Mouse (Mus musculus): ENCODE results near the gene Adam15.

The Adam15 gene

DNA sequence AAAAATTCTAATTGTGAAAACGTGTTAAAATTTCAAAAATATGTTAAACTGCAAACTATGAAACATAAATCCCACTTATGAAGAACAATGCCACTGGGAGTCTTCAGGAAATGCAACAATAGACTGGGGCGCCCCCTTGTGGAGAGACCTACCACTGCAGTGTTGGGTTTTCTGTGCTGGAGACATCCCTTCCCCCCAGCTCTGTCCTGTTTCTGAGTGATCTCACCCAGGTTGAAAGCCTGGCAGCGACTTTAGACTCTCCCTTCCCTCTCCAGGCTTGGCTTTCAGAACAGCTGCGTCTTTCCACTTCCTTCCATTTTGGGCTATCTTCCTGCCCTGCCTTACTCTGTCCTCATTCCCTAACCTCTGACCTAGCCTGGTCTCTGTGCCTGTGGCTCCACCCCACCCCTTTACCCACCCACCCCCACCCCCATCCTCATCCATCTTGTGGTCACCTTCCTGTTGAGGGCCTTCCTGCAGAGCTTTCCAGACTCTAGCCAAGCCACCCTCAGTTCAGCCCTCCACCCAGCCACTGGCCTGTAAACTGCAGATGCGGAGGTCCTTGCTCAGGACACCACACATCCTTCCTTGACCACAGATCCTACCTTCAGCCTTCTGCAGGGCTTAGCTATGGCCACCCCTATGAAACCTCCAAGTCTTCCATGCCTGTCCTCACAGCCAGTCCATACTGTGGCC, 5.2 kb upstream of the Adam15 start:
- in situ Hi-C loops (cut with MseI, MboI) = no loop called here

- in situ Hi-C loops (cut with MseI, MboI) = no loop called here
Observed at GRCm38 (mm10) chr3:89351271-89351670, 1.5 kb upstream of the Adam15 start.

GRCm38 (mm10) chr3:89348911-89349868, 606 bp downstream of the Adam15 start:
- in situ Hi-C loops (cut with MseI, MboI) = no loop called here

- in situ Hi-C loops (cut with MseI, MboI) = no loop called here
Observed at GRCm38 (mm10) chr3:89347916-89348315, 1.9 kb downstream of the Adam15 start.

DNA sequence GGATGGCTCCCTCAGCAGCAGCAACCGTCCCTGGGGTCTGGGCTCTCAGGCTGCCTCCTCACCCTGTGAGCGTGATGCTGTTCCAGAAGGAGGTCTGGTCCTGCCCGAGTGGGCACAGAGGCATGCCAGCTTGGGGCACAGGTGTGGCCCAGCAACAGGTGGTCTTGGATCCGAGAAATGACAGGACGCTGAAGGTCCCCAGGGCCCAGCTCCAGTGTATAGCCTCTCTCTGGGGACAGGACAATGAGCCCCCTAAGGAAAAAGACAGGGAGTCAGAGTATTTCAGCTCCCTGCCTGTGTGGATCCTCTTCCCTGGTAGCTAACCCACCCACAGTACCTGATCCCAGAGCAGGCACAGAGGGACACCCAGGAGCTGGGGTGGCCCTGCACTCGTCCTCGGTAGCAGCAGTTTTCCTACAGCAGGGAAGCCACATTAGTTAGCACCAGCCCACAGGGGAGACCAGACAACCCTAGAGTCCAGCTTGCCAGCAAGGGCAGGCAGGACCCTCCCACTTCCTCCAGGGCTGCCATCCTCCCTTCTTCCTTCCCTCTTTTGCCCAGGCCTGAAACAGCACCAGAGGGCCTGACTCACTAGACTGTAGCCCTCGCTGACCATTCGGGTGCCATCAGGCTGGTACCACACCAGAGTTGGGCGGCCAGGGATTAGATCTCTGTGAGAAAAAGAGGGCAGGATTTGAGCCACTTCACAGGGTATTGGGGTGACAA, 2.8 kb downstream of the Adam15 start:
- in situ Hi-C loops (cut with MseI, MboI) = no loop called here

- in situ Hi-C loops (cut with MseI, MboI) = no loop called here
Observed at GRCm38 (mm10) chr3:89343279-89343678, 6.5 kb downstream of the Adam15 start.

GRCm38 (mm10) chr3:89341794-89342193, 8.0 kb downstream of the Adam15 start:
- in situ Hi-C loops (cut with MseI, MboI) = no loop called here

- in situ Hi-C loops (cut with MseI, MboI) = no loop called here
Observed at GRCm38 (mm10) chr3:89340465-89340864, 9.3 kb downstream of the Adam15 start.

- in situ Hi-C loops (cut with MseI, MboI) = no loop called here
Observed at GRCm38 (mm10) chr3:89339416-89339815, 10.4 kb downstream of the Adam15 start.

- in situ Hi-C loops (cut with MseI, MboI) = no loop called here
Observed at GRCm38 (mm10) chr3:89337721-89338578, 11.8 kb downstream of the Adam15 start, which contains the start of gene Efna4. TSS of gene Efna4 (minus strand) at chr3:89338028.

DNA sequence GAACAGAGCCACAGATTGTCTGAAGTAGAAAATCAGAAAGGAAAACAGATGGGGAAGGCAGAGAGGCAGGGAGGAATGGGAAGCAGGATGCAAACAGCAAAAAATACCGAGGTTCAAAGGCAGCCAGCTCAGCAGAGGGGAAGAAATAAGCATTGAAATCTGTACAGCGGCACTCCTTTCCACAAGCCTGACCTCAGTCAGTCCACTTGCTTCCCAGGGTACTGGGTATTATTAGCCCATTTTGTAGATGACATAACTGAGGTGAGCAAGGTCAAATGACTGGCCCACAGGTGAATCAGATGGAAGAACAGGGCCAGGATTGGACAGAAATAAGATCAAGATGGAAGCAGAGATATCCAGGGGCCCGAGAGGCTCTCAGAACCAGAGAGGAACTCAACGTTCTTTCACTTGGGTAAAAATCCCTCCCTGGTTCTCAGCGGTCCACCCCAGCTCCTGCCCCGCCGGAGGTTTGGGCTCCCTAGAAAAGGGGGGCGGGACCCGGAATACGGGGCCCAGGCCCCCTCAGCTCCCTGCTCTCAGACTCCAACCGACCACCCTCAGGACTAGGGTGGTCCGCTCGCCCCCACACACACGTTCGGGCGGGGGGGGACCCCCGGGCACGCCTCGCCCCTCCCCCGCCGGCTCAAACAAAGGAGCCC, 12.6 kb downstream of the Adam15 start:
- in situ Hi-C loops (cut with MseI, MboI) = no loop called here

DNA sequence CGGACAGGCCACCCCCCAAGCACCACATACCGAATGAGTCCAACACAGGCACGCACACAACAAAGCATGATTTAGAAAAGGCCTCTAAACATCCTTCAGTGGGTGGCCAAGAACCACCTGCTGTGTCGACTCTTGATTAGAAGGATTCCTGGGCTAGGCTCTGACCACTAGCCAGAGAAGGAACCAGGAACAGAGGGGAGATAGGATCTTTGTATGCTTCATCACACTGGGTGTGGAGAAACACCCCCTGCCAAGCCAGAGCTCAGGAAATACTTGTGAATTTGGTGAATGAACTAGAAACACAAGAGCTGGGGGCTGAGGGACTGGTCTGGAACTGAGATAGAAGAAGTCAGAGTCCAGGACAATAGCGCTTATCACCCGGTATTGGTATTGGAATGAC, 13.3 kb downstream of the Adam15 start:
- in situ Hi-C loops (cut with MseI, MboI) = no loop called here

- in situ Hi-C loops (cut with MseI, MboI) = no loop called here
Observed at GRCm38 (mm10) chr3:89333053-89333452, 16.7 kb downstream of the Adam15 start.

DNA sequence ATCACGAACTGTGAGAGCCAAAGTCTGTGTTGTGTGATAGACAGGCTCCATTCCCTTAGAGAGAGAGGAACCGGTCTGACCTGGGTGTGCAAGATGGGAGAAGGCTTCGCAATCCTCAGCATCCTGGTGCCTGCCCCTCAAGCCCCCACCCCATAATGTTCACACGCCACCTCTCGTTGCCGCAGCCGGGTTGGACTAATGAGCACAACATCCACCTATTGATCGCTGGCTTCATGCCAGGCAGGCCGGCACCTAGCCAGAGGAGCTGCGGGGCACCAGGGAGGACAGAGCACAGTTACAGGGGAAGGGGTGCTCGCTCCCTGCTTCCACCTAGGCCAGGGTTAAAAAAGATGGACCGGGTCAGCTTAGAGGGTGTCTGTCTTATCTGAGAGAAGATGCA, 17.3 kb downstream of the Adam15 start:
- in situ Hi-C loops (cut with MseI, MboI) = no loop called here

- in situ Hi-C loops (cut with MseI, MboI) = no loop called here
Observed at GRCm38 (mm10) chr3:89332013-89332412, 17.8 kb downstream of the Adam15 start.

DNA sequence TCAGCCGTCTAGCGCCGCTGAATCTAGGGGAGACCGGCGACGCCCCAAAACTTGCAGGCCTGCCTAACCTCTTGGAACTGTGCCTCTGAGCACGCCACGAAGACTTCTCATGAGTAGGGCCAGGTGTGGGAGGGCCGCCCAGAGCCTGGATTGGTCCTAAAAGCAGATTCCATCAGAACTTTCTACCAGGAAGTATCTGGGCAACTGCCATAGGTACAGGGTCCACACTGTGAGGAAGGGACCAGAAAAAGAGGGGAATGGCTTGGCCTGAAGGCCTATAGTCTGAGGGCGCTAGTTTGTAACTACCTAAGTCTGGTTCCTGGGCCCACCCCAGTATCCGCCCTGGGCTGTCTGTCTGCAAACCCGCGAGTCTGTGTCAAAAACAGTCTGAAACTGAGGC, 18.2 kb downstream of the Adam15 start:
- in situ Hi-C loops (cut with MseI, MboI) = no loop called here

DNA sequence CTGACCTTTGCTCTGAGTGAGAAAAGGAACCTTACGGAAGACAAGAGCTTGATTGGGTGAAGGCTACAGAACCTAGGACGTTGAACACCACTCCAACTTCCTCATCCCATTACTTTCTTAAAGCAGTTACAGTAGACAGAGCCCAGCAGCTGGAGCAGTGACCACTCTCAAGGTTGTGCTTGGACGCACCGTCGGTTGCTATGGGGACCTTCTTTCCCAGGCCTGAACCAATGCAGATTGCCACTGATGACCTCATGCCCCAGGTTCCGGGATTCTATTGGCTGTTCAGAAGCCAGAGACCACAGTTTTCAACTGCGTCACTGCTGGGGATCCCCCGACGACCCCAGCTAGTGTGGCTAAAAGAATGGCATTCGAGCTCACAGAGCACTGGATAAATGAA, 18.8 kb downstream of the Adam15 start:
- in situ Hi-C loops (cut with MseI, MboI) = no loop called here

GRCm38 (mm10) chr3:89330346-89330745, 19.4 kb downstream of the Adam15 start:
- in situ Hi-C loops (cut with MseI, MboI) = no loop called here

DNA sequence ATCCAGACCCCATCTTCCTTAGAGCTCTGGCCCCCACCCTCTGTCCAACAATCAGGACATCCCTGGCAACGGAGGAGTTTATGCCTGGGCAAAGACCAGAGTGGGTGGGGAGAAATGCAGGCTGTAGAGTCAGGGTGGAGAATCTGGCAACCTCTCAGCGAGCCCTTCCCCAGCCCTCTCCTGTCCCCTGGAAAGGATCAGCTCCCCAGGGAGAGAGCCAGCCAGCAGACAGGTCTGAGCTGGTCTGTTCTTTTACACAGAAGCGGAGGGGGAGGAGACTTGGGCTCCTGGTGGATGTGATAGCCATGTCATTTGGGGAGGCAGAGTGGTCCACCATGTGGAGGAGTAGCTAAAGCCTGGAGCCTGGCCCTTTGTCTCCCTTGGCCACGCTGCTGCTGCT, 21.2 kb downstream of the Adam15 start:
- in situ Hi-C loops (cut with MseI, MboI) = no loop called here

DNA sequence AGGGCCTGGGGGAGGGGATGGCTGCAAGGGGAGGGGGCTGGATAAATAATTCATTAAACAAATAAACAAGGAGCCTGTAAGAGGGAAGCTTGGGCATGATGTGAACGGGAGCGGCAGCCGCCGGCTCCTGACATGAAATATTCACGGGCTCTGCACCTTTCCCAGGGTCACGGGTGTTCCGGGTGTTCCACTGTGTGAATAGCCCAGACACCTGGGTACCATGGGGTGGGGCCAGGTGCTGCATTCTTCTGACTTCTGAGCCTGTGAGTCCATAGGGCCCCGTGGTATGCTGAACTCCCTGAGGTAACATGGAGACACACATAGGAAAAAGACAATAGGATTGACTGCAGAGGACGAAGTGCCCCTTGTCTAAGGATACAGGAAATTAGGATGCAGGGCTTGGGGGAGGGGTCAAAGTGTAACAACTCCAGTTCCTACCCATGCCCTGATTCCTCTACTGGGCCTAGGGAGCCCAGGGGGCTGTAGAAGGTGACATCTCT, 22.4 kb downstream of the Adam15 start:
- in situ Hi-C loops (cut with MseI, MboI) = no loop called here
